Comparison of ENCODE assay signal across 11 mouse cellular contexts in genomic region chr2:155952006-155952405, GRCm38 (mm10). TPM values are rescaled to one million over a fixed set of nuclear protein-coding genes. Genes with fewer than 3 reads are reported as not detected.
A peak's percentile ranks its signal among the peaks of the same experiment; 100 is the strongest.
DNase-seq lines count a peak whose midpoint lies in the region; ATAC-seq lines count a peak whose summit lies in the region.
"Had no signal": no experiment of that assay in that cellular context is flagged by ENCODE, and none has a peak within 500 bp of the region (broad histone marks: within the 10 kb centered on the region; RNA-seq: fewer than 3 reads in every experiment).

No protein-coding gene starts in this region.

- ATAC-seq in monocyte, adult 5-6 weeks (replicated peaks; ENCODE audit: insufficient number of reproducible peaks, low FRiP score, low TSS enrichment, poor library complexity, severe bottlenecking), result no peak

- DNase-seq in heart, postnatal 10 days, result peak; percentile 67 to 77
- DNase-seq in heart, postnatal 25 days (ENCODE audit: low spot score), result no peak
- peak; percentile 40 to 52 for DNase-seq in B cell, adult 2 months
- peak; percentile 78 for DNase-seq in adrenal gland, postnatal 14 days
- peak; percentile 37 to 84 for DNase-seq in frontal cortex, adult 2 months (ENCODE audit: extremely low spot score in 1 of 2, low spot score in 1 of 2)
- DNase-seq in layer of hippocampus, postnatal 36 days, result peak; percentile 36 to 45
- peak; percentile 75 for DNase-seq in retina, embryonic 14.5 days (ENCODE audit: low spot score)

- intact Hi-C loops in heart, postnatal 10 days (cut with DNase I), result no loop called here
- intact Hi-C loops in heart, postnatal 25 days (cut with DNase I), result no loop called here

RNA-seq across cellular contexts. Expression of gene Cep250, which starts 4.3 kb away (rescaled TPM):
- total RNA-seq in heart, postnatal 10 days (2021), result 10 to 100 TPM in 1 of 2 experiments, 1 to 10 TPM in 1; 8.8 to 11.1 TPM
- 1 to 10 TPM; 4.9 to 5.7 TPM for total RNA-seq in heart, postnatal 25 days (2021)
- total RNA-seq in adrenal gland, postnatal 14 days (2021), result 13.1 and 14.9 TPM in 2 replicates
- 18.1 and 18.4 TPM in 2 replicates for polyA plus RNA-seq in frontal cortex, adult 2 months (2012; rRNA removed)
- total RNA-seq in layer of hippocampus, postnatal 36 days (2021), result 10 to 100 TPM; 20.1 to 21.5 TPM
- 67.3 to 170 TPM (median 77.6 TPM) in 3 replicates for total RNA-seq in monocyte, adult 5-6 weeks (2017)

RNA-seq across cellular contexts. Expression of gene Gdf5, which starts 6.8 kb away (rescaled TPM):
- total RNA-seq in heart, postnatal 10 days (2021), result not detected
- total RNA-seq in heart, postnatal 25 days (2021), result not detected
- 1.1 and 1.8 TPM in 2 replicates for total RNA-seq in adrenal gland, postnatal 14 days (2021)
- 0.08 and 0.24 TPM in 2 replicates for polyA plus RNA-seq in frontal cortex, adult 2 months (2012; rRNA removed)
- not detected for total RNA-seq in layer of hippocampus, postnatal 36 days (2021)
- total RNA-seq in monocyte, adult 5-6 weeks (2017), result not detected in 3 replicates

RNA-seq across cellular contexts. Expression of gene Gm15557, which starts 11.5 kb away (rescaled TPM):
- not detected for total RNA-seq in heart, postnatal 10 days (2021)
- not detected for total RNA-seq in heart, postnatal 25 days (2021)
- total RNA-seq in adrenal gland, postnatal 14 days (2021), result not detected in 2 replicates
- not detected in 2 replicates for polyA plus RNA-seq in frontal cortex, adult 2 months (2012; rRNA removed)
- not detected for total RNA-seq in layer of hippocampus, postnatal 36 days (2021)
- not detected in 3 replicates for total RNA-seq in monocyte, adult 5-6 weeks (2017)
- total RNA-seq: adrenal gland, postnatal 4 days had no signal
- polyA plus RNA-seq: hindbrain, embryonic 15.5 days; neural tube, embryonic 14.5 days had no signal

RNA-seq across cellular contexts. Expression of gene Uqcc1, which starts 21.9 kb away (rescaled TPM):
- total RNA-seq in heart, postnatal 10 days (2021), result 100 to 1,000 TPM; 184 to 197 TPM
- 100 to 1,000 TPM; 248 to 268 TPM for total RNA-seq in heart, postnatal 25 days (2021)
- 141 and 154 TPM in 2 replicates for total RNA-seq in adrenal gland, postnatal 14 days (2021)
- 58.4 and 65.8 TPM in 2 replicates for polyA plus RNA-seq in frontal cortex, adult 2 months (2012; rRNA removed)
- total RNA-seq in layer of hippocampus, postnatal 36 days (2021), result 10 to 100 TPM; 76.9 to 81.8 TPM
- total RNA-seq in monocyte, adult 5-6 weeks (2017), result 33.3 to 43.3 TPM (median 37.7 TPM) in 3 replicates

RNA-seq across cellular contexts. Expression of gene 6430550D23Rik, which starts 55.8 kb away (rescaled TPM):
- total RNA-seq in heart, postnatal 10 days (2021), result under 1 TPM; 0.27 to 0.74 TPM
- under 1 TPM; 0.10 to 0.61 TPM for total RNA-seq in heart, postnatal 25 days (2021)
- 2.9 and 4.0 TPM in 2 replicates for total RNA-seq in adrenal gland, postnatal 14 days (2021)
- polyA plus RNA-seq in frontal cortex, adult 2 months (2012; rRNA removed), result 3.3 and 4.6 TPM in 2 replicates
- 1 to 10 TPM; 1.6 to 2.0 TPM for total RNA-seq in layer of hippocampus, postnatal 36 days (2021)
- 0.87 to 1.8 TPM in 2 of 3 replicates, not detected in the other for total RNA-seq in monocyte, adult 5-6 weeks (2017)
